Mouse (Mus musculus) C2C12 (cell line): Measurements from ENCODE around the gene Cep44. TPM values are rescaled to one million over a fixed set of nuclear protein-coding genes. Genes with fewer than 3 reads are reported as not detected.

Experiments used
- H3K27me3 ChIP-seq: one replicate; pipeline ENCODE4 v1.6.1; 2011; ENCODE audit not compliant: control insufficient read depth, insufficient read depth, insufficient read length
- H3K36me3 ChIP-seq: one replicate; pipeline ENCODE4 v1.6.1; 2011; ENCODE audit not compliant: control insufficient read depth, insufficient read depth
- H3K4me3 ChIP-seq: one replicate; pipeline ENCODE4 v1.5.1; 2011; ENCODE audit warnings: mild to moderate bottlenecking, control low read depth; ENCODE audit not compliant: poor library complexity, insufficient read depth, severe bottlenecking
- H3K79me2 ChIP-seq: one replicate; pipeline ENCODE4 v1.6.1; 2011; ENCODE audit not compliant: control insufficient read depth, insufficient read depth
- H3K79me3 ChIP-seq: one replicate; pipeline ENCODE4 v1.6.1; 2011; ENCODE audit warnings: low read depth, control low read depth
- H3ac ChIP-seq: one replicate; pipeline ENCODE3; 2011; ENCODE audit warnings: low read depth; ENCODE audit not compliant: control insufficient read depth, insufficient read length
- CEBPB ChIP-seq: IDR thresholded peaks from one replicate; pipeline ENCODE4 v1.6.1; 2011; ENCODE audit warnings: low read depth, mild to moderate bottlenecking, control low read depth, moderate library complexity
- CTCF ChIP-seq: IDR thresholded peaks from one replicate; pipeline ENCODE4 v1.5.1; 2011; ENCODE audit not compliant: control insufficient read depth, insufficient read depth, insufficient read length
- FOSL1 ChIP-seq: IDR thresholded peaks from one replicate; pipeline ENCODE4 v1.8.0; 2011; ENCODE audit warnings: mild to moderate bottlenecking, low read length; ENCODE audit not compliant: poor library complexity, insufficient read depth, severe bottlenecking
- MAX ChIP-seq: IDR thresholded peaks from one replicate; pipeline ENCODE4 v1.6.1; 2011; ENCODE audit warnings: mild to moderate bottlenecking, control low read depth
- MYOD1 ChIP-seq: IDR thresholded peaks from one replicate; pipeline ENCODE4 v1.6.1; 2011; ENCODE audit warnings: low read depth; ENCODE audit not compliant: control insufficient read depth, insufficient read length
- MYOG ChIP-seq: IDR thresholded peaks from one replicate; pipeline ENCODE4 v1.6.1; 2011; ENCODE audit not compliant: control insufficient read depth, insufficient read length; ENCODE audit errors: extremely low read depth
- USF1 ChIP-seq: IDR thresholded peaks from one replicate; pipeline ENCODE4 v1.6.1; 2011; ENCODE audit warnings: low read depth, mild to moderate bottlenecking, control low read depth, moderate library complexity
- long read RNA-seq, 2 experiments: library from polyadenylated mRNA; unstranded; transcript quantifications; one replicate each; pipeline ENCODE4 v2.0.0; 2019 to 2020
- polyA plus RNA-seq: library from polyadenylated mRNA; unstranded; fragments of >200 nt; fragmentation: generic; extraction: Trizol; gene quantifications from one replicate; pipeline ENCODE4 v1.2.1, GENCODE M21; 2012; ENCODE audit warnings: missing spikeins

The Cep44 gene
- 12.1 TPM for polyA plus RNA-seq
- long read RNA-seq, experiment 1, transcript Cep44-201 (11 exons, 1,690 nt) = major isoform, 5 of 11 reads
- long read RNA-seq, experiment 1, partial matches to known transcripts = 1 of 11 reads
- long read RNA-seq, experiment 1, other reads (novel, unspliced or antisense) = 5 of 11 reads
- long read RNA-seq, experiment 2, transcript Cep44-201 (11 exons, 1,690 nt) = major isoform, 11 of 34 reads
- long read RNA-seq, experiment 2, partial matches to known transcripts = 2 of 34 reads
- long read RNA-seq, experiment 2, other reads (novel, unspliced or antisense) = 21 of 34 reads

DNA sequence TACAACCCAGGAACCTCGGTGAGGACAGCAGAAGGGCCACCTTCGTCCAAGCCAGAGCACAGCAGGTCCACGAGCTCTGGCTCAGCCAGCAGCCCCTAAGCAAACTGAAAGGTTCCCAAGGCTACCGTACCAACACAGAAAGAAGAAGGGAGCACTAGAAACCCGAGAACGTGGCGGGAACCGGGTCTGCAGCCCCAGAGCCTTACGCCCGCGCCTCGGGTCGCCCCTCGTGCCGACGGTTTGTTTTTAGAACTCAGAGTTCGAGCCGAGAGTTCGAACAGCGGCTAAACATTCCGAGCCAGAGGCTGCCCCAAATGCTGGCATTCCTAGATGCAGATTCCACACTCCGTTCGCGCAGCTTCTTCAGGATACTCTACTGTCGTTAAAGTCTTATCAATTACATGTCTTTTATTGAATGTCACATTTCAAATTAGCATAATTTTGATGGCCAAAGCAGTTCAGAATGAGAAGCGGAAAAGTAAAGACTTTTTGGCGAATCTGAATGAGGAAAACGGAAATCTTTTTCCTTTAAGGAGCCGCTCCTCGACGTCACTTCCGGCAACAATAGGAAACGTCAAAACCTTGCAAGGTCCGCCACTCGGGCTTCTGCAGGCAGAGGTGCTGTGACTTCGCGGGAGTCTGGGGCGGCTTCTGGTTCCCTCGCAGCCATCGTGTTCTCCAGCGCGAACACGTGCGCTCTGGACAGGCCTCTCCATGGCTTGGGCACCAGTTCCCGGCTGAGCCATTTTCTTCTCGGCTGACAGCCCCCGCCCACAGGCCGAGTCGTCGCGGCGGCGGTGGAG is at the start of gene Cep44, which contains the start of gene Fbxo8:
Gene Cep44 (minus strand): TSS at position 490 of the 803 bp plus-strand sequence.
Gene Fbxo8 (plus strand): TSS at position 533 of the 803 bp plus-strand sequence.
- H3K36me3 ChIP-seq = no peaks in the 10 kb centered on the region
- H3K4me3 ChIP-seq = peak within 1 kb of the TSS; percentile 91
- peaks cover 3% of the 10 kb centered on the region for H3K79me3 ChIP-seq
- H3ac ChIP-seq = peak within 1 kb of the TSS; percentile 90
- TF ChIP-seq FOSL1 (no peak), MYOD1 (no peak), CTCF (no peak)
- H3K79me2 ChIP-seq = peaks cover 19% of the 10 kb centered on the region
- no peaks in the 10 kb centered on the region for H3K27me3 ChIP-seq

DNA sequence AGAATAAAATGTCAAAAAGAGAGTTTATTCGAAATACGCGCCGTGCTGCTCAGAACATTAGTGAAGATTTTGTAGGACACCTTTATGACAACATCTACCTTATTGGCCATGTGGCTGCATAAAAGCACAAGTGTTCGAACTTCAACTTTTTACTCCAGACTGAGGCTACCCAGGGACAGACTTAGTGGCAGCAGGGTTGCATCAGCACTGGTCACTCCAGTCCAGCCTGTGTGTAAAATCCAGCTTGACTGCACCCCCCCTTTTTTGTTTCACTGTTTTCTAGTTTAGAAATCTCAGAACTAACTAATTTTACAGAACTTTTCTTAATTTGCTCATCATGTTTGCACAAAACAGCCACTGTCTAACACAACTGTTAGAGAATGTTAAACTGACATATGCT is 40.7 kb upstream of the Cep44 start:
- no peaks in the 10 kb centered on the region for H3K27me3 ChIP-seq
- TF ChIP-seq CEBPB (no peak), FOSL1 (no peak), MYOG (no peak)
- H3K79me2 ChIP-seq = no peaks in the 10 kb centered on the region
- H3K79me3 ChIP-seq = no peaks in the 10 kb centered on the region
- no peak overlapping the region for H3K4me3 ChIP-seq
- no peaks in the 10 kb centered on the region for H3K36me3 ChIP-seq
- H3ac ChIP-seq = no peak overlapping the region

DNA sequence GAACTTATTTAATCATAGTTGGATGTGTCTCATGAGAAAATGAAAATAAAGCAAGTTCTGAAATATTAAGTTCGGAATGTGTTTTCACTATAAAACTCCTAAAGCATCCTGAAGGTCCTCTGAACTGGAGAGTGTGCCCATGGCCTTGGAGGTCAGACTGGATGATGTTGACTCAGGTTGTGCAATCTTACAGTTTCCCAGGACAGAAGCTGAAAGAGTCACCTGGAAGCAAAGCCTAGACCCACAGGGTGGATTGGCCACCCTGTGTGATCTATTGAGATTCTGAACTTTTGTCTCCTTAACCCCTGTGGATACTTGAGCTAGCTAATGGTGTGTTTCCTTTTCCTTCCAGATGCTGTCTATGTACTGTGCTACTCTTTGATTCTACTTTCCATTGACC is 40.2 kb upstream of the Cep44 start:
- Histone ChIP-seq H3K4me3 (no peak overlapping the region), H3K79me3 (no peaks in the 10 kb centered on the region), H3K36me3 (no peaks in the 10 kb centered on the region), H3K79me2 (no peaks in the 10 kb centered on the region), H3K27me3 (no peaks in the 10 kb centered on the region), H3ac (no peak overlapping the region)
- no peak for TF ChIP-seq USF1
- no peak for TF ChIP-seq MAX
- TF ChIP-seq MYOG = no peak
- TF ChIP-seq CEBPB = no peak
- TF ChIP-seq FOSL1 = no peak
- TF ChIP-seq CTCF = no peak
- no peak for TF ChIP-seq MYOD1

DNA sequence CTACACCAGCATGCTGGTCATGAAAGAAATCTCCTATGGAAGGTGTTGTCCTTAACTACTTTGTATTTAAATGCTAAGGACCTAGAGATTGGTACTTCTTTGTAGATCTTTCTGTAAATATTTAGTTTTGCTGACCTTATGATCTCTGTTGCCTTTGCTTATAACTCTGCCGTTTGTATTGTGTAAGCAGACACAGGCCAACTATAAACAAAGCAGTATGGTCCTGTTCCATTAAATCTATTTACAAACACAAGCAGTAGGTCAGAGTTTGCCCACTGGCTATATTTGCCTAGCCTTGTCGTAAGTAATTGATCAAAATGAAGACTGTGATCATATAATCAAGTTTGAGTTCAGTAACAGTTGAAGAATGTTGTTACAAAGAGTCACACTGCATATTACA is 38.2 kb upstream of the Cep44 start:
- Histone ChIP-seq H3K27me3 (no peaks in the 10 kb centered on the region), H3K79me2 (no peaks in the 10 kb centered on the region), H3K4me3 (no peak overlapping the region), H3K79me3 (no peaks in the 10 kb centered on the region), H3ac (no peak overlapping the region), H3K36me3 (no peaks in the 10 kb centered on the region)
- TF ChIP-seq CEBPB = no peak
- no peak for TF ChIP-seq USF1
- TF ChIP-seq MYOG = no peak
- no peak for TF ChIP-seq MYOD1
- no peak for TF ChIP-seq MAX
- TF ChIP-seq FOSL1 = no peak
- no peak for TF ChIP-seq CTCF

DNA sequence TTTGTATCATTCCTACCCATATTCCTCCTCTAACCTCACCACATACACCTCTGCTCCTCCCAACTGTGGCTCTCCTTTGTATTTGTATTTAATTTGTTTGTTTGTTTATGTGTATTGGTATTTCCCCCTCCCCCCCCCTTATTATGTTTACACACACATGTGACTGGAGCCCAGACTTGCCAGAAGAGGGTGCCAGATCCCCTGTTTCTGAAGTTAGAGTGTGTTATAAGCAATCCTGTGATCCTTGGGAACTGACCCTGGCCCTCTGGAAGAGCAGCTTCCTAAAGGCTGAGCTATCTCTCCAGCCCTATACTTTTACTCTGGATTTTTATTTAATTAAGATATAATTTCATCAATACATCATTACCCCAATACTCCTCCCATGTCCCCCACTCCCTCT is 32.0 kb upstream of the Cep44 start:
- Histone ChIP-seq H3K79me2 (no peaks in the 10 kb centered on the region), H3K4me3 (no peak overlapping the region), H3K27me3 (no peaks in the 10 kb centered on the region), H3K36me3 (no peaks in the 10 kb centered on the region), H3K79me3 (no peaks in the 10 kb centered on the region), H3ac (no peak overlapping the region)
- no peak for TF ChIP-seq MAX
- TF ChIP-seq CTCF = no peak
- TF ChIP-seq FOSL1 = no peak
- TF ChIP-seq MYOD1 = no peak
- TF ChIP-seq MYOG = no peak
- no peak for TF ChIP-seq USF1
- no peak for TF ChIP-seq CEBPB

DNA sequence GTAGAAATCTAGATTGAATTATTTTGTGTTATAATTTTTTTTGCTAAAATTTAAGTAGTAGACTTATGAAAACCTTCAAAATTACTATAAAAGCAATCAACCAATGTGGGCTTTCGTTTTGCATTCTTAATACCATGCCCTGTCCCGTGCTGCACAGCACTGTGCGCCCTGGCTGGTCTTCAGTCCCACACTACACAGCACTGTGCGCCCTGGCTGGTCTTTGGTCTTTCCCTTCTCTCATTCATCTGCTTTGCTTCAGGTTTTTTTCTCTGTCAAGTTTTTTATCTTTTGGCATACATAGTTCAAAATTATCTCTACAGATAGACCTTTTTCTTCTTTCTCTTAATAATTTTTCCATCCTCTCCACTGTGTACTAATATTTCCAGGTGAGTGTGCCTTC is 30.1 kb upstream of the Cep44 start:
- Histone ChIP-seq H3K36me3 (no peaks in the 10 kb centered on the region), H3K27me3 (no peaks in the 10 kb centered on the region), H3K79me3 (no peaks in the 10 kb centered on the region), H3K4me3 (no peak overlapping the region), H3ac (no peak overlapping the region), H3K79me2 (no peaks in the 10 kb centered on the region)
- TF ChIP-seq MAX (no peak), USF1 (no peak), MYOD1 (no peak), FOSL1 (no peak), CTCF (no peak), CEBPB (no peak), MYOG (no peak)
